Mouse (Mus musculus): ENCODE results near the gene Cyb561d1. TPM values are rescaled to one million over a fixed set of nuclear protein-coding genes. Genes with fewer than 3 reads are reported as not detected.

Gene Cyb561d1
- polyA plus RNA-seq, 1 experiment from 2014 or later: 2.2 TPM

Other genes with a start within 250 kb of the Cyb561d1 start
- gene Gstm3, start 231.9 kb downstream of the Cyb561d1 start, polyA plus RNA-seq (2014; fragmentation: Nextera tagmentation; extraction: Ambion mirVana): 0.16 TPM in 1 of 2 replicates, not detected in the other
- 76.2 and 79.8 TPM in 2 replicates for gene Gstm2, start 214.8 kb downstream of the Cyb561d1 start, polyA plus RNA-seq (2014; fragmentation: Nextera tagmentation; extraction: Ambion mirVana)
- 63.0 and 73.6 TPM in 2 replicates for gene Gstm1, start 183.2 kb downstream of the Cyb561d1 start, polyA plus RNA-seq (2014; fragmentation: Nextera tagmentation; extraction: Ambion mirVana)
- gene Gstm4, start 156.3 kb downstream of the Cyb561d1 start, polyA plus RNA-seq (2014; fragmentation: Nextera tagmentation; extraction: Ambion mirVana): 17.2 and 18.4 TPM in 2 replicates
- gene Ampd2, start 114.6 kb downstream of the Cyb561d1 start, polyA plus RNA-seq (2014; fragmentation: Nextera tagmentation; extraction: Ambion mirVana): 36.8 and 43.4 TPM in 2 replicates
- gene Gnat2, start 108.4 kb downstream of the Cyb561d1 start, polyA plus RNA-seq (2014; fragmentation: Nextera tagmentation; extraction: Ambion mirVana): 1.5 and 2.1 TPM in 2 replicates
- gene Gnai3, start 55.1 kb downstream of the Cyb561d1 start, polyA plus RNA-seq (2014; fragmentation: Nextera tagmentation; extraction: Ambion mirVana): 115 and 181 TPM in 2 replicates
- gene Gpr61, start 46.3 kb downstream of the Cyb561d1 start, polyA plus RNA-seq (2014; fragmentation: Nextera tagmentation; extraction: Ambion mirVana): 0.09 and 0.18 TPM in 2 replicates
- 3.0 and 3.7 TPM in 2 replicates for gene Amigo1, start 14.9 kb downstream of the Cyb561d1 start, polyA plus RNA-seq (2014; fragmentation: Nextera tagmentation; extraction: Ambion mirVana)
- 16.9 and 21.9 TPM in 2 replicates for gene Atxn7l2, start 9.7 kb upstream of the Cyb561d1 start, polyA plus RNA-seq (2014; fragmentation: Nextera tagmentation; extraction: Ambion mirVana)
- gene Sypl2, start 25.4 kb upstream of the Cyb561d1 start, polyA plus RNA-seq (2014; fragmentation: Nextera tagmentation; extraction: Ambion mirVana): 2.9 and 4.7 TPM in 2 replicates
- 327 and 365 TPM in 2 replicates for gene Psma5, start 55.7 kb upstream of the Cyb561d1 start, polyA plus RNA-seq (2014; fragmentation: Nextera tagmentation; extraction: Ambion mirVana)
- 10.0 and 17.8 TPM in 2 replicates for gene Sort1, start 82.9 kb upstream of the Cyb561d1 start, polyA plus RNA-seq (2014; fragmentation: Nextera tagmentation; extraction: Ambion mirVana)
- not detected in 2 replicates for gene Mybphl, start 163.7 kb upstream of the Cyb561d1 start, polyA plus RNA-seq (2014; fragmentation: Nextera tagmentation; extraction: Ambion mirVana)
- gene Psrc1, start 182.6 kb upstream of the Cyb561d1 start, polyA plus RNA-seq (2014; fragmentation: Nextera tagmentation; extraction: Ambion mirVana): 48.9 and 51.4 TPM in 2 replicates
- gene Celsr2, start 214.3 kb upstream of the Cyb561d1 start, polyA plus RNA-seq (2014; fragmentation: Nextera tagmentation; extraction: Ambion mirVana): 22.1 and 27.9 TPM in 2 replicates
- gene Sars, start 244.0 kb upstream of the Cyb561d1 start, polyA plus RNA-seq (2014; fragmentation: Nextera tagmentation; extraction: Ambion mirVana): 106 and 120 TPM in 2 replicates